Mouse (Mus musculus): Measurements from ENCODE around the gene Cfap221.

The Cfap221 gene

DNA sequence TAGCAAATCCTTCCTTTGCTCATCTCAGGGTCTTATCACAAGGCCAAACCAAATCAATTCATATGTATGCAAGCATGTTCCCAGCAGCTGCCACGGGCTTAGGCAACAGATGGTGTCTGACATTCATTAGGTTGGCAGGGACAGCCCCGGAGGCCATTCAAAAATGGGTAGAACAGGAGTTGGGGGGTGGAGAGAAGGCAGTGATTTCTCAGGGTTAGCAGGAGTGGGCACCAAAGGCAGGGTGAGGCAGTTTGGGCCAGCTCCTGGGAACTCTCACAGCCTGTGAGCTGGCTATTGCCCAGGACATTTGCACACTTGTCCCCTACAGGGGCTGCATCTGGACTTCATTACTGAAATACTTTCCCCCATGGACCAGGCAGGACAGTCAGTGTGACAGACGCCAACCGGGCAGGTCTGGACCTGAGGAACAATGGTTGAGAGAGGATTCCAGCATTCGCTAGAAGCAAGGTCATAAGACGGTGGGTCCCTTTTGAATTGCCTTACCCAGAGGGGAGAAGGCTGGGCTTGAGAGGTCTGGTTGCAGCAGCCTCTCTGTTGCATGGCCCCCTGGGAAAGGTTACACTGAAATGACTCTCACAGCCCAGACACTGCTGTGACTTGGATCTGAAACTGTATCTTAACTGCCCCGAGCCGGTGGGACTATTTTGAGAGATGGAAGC, 94.3 kb downstream of the Cfap221 start:
- peak in 1 of 2 experiments; percentile 6 for DNase-seq

GRCm38 (mm10) chr1:119899195-119900123, 97.6 kb downstream of the Cfap221 start:
- DNase-seq = peak; percentile 17 to 35

DNA sequence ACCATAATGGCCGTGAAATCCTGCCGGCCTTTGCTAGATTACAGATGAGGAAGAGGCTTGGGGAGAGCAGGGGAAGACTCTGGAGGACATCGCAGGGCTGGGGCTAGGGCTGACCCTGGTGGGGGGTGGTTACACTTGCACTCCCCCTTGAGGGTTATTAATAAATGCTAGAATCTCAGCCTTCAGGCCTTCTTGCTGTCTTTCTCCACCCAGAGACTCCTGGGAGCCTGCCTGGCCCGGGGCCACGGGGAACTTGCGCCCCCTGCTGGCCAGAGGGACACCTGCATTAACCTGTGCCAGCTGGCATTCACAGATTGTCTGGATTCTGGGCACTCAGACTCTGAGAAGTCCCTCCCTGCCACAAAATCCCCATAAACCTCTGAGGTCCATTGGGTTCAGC, 102.1 kb downstream of the Cfap221 start:
- peak; percentile 63 to 83 for DNase-seq

GRCm38 (mm10) chr1:119893600-119893999, 103.4 kb downstream of the Cfap221 start:
- no peak for DNase-seq

GRCm38 (mm10) chr1:119892933-119893332, 104.1 kb downstream of the Cfap221 start:
- DNase-seq = no peak

DNA sequence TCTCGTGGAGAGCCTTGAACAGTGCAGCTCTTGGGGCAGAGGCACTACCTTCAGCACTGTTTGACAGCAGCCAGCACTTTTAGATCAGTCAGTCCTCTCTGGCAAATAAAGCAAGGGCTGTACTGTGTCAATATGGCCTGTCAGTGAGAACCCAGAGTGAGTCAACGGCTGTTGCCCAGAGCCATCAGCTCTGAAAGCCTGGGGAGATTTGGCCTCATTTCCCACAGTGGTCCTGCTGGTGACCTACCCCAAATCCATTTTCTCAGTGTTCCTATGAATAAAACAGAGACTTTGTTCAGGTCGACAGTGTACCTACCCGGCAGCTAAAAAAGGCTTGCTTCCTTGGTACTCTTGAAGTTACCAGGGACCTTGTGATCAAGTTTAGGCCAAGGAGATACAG, 105.2 kb downstream of the Cfap221 start:
- no peak for DNase-seq

DNA sequence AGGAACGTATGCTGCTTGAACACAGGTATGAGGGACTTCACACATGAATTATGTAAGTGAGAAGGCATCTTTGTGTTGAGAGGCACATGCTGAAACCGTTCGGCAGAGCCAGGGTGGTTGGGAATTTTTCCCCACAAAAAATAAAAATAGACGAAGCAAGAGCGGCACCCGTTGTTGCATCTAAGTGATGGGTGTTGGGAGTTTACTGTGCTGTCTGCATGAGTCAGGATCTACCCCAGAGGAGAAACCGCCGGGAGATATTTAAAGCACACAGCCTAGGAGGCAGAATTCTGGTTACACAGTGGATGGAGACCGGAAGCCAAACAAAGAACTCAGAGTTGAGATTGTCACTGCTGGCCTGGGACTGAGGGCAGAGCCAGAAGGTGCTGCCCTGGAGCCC, 105.9 kb downstream of the Cfap221 start:
- DNase-seq = no peak

- DNase-seq = no peak
Observed at GRCm38 (mm10) chr1:119889347-119889746, 107.7 kb downstream of the Cfap221 start.

GRCm38 (mm10) chr1:119886320-119886719, 110.7 kb downstream of the Cfap221 start:
- no peak for DNase-seq

DNA sequence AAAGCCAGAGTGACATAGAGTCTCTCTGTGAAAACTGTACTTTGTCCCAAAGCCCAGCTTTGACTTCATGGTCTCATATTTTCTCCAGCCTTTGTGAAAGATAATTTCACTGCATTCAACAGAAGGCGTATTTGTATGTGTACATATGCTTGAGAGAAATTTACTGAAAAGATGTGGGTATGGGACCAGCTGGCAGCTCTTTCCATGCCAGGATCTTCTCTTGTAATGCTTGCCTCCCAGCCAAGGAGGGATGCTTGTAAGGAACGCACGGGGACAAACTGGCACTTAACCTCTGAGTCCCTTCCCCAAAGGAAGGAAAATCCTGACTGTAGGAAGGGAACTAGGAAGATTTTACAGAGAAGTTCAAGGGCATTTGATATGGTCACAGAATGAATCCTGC, 112.8 kb downstream of the Cfap221 start:
- no peak for DNase-seq

DNA sequence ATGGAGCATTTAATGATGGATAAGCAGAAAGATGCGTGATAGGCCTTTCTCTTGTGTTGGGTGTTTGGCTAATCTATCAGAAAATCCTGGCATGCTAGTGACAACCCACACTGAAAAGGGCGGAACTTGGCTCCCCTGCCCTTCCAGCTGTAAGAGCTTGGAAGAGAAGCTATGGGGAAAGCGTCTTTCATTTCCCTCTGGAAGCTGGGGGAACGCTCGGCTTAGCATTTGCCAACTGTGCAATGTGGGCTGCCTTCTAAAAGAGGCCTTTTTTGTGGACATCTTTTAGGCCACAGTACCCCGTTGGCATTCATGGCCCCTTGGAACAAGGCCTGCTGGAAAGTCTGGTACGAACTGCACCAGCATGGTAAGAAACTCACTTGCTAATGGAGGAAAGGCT, 118.1 kb downstream of the Cfap221 start:
- DNase-seq = no peak

DNA sequence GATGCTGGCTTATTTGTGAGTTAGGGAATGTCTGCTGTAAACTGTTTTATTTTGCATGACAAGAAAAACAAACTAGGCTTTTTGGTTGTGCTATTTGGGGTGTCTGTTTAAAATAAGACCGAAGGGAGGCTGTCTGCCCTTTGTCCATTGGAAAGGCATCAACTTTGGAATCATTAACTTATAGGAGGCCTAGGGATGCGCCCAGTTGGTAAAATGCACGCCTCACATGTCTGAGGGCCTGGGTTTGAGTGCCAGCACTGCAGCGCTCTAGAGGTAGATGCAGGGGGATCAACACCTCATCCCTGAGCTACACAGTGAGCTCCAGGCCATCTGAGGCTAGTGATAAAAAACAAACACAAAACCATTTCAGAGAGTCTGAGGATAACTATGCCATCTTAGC, 119.6 kb downstream of the Cfap221 start:
- peak; percentile 35 for DNase-seq
